Mouse (Mus musculus) urinary bladder, postnatal 4 days (tissue): ENCODE measurements around the gene Iqsec1.
A peak's percentile ranks its signal among the peaks of the same experiment; 100 is the strongest.

Experiments used
- DNase-seq, 2 experiments: peaks; one replicate each; pipeline ENCODE4 v3.0.0; 2021 to 2022; ENCODE audit warnings: low spot score in 2 of 2

Gene Iqsec1

GRCm38 (mm10) chr6:90783945-90784344 is 204.5 kb downstream of the Iqsec1 start:
- DNase-seq: no peak

- no peak for DNase-seq
Observed at GRCm38 (mm10) chr6:90783176-90783575, 205.3 kb downstream of the Iqsec1 start.

- DNase-seq: no peak
Observed at GRCm38 (mm10) chr6:90781921-90782770, 206.3 kb downstream of the Iqsec1 start.

- no peak for DNase-seq
Observed at GRCm38 (mm10) chr6:90780532-90780931, 208.0 kb downstream of the Iqsec1 start.

GRCm38 (mm10) chr6:90778841-90779240 is 209.6 kb downstream of the Iqsec1 start:
- DNase-seq: no peak

- no peak for DNase-seq
Observed at GRCm38 (mm10) chr6:90777302-90777701, 211.2 kb downstream of the Iqsec1 start.

GRCm38 (mm10) chr6:90775606-90776005 is 212.9 kb downstream of the Iqsec1 start:
- no peak for DNase-seq

GRCm38 (mm10) chr6:90773811-90774233 is 214.7 kb downstream of the Iqsec1 start:
- no peak for DNase-seq

- DNase-seq: no peak
Observed at GRCm38 (mm10) chr6:90772120-90772519, 216.4 kb downstream of the Iqsec1 start.

GRCm38 (mm10) chr6:90768526-90768925 is 220.0 kb downstream of the Iqsec1 start:
- DNase-seq: no peak

- DNase-seq: no peak
Observed at GRCm38 (mm10) chr6:90767874-90768273, 220.6 kb downstream of the Iqsec1 start.

GRCm38 (mm10) chr6:90764753-90765152 is 223.7 kb downstream of the Iqsec1 start:
- DNase-seq: no peak

GRCm38 (mm10) chr6:90763959-90764591 is 224.4 kb downstream of the Iqsec1 start:
- peak; percentile 94 to 95 for DNase-seq

GRCm38 (mm10) chr6:90763295-90763694 is 225.2 kb downstream of the Iqsec1 start:
- no peak for DNase-seq

GRCm38 (mm10) chr6:90762120-90762736 is 226.3 kb downstream of the Iqsec1 start:
- no peak for DNase-seq

- DNase-seq: no peak
Observed at GRCm38 (mm10) chr6:90761301-90762056, 227.0 kb downstream of the Iqsec1 start.

GRCm38 (mm10) chr6:90760886-90761285 is 227.6 kb downstream of the Iqsec1 start:
- no peak for DNase-seq

GRCm38 (mm10) chr6:90759754-90760153 is 228.7 kb downstream of the Iqsec1 start:
- DNase-seq: no peak

GRCm38 (mm10) chr6:90758155-90758554 is 230.3 kb downstream of the Iqsec1 start:
- no peak for DNase-seq

- no peak for DNase-seq
Observed at GRCm38 (mm10) chr6:90757427-90757883, 231.0 kb downstream of the Iqsec1 start.

- no peak for DNase-seq
Observed at GRCm38 (mm10) chr6:90756561-90756960, 231.9 kb downstream of the Iqsec1 start.

- no peak for DNase-seq
Observed at GRCm38 (mm10) chr6:90755613-90755941, 232.9 kb downstream of the Iqsec1 start.
